Mouse (Mus musculus): Measurements from ENCODE around the gene Col6a4. TPM values are rescaled to one million over a fixed set of nuclear protein-coding genes. Genes with fewer than 3 reads are reported as not detected.

Col6a4 gene
- total and polyA plus RNA-seq, 3 experiments = 0.08 to 0.74 (median 0.47) TPM

DNA sequence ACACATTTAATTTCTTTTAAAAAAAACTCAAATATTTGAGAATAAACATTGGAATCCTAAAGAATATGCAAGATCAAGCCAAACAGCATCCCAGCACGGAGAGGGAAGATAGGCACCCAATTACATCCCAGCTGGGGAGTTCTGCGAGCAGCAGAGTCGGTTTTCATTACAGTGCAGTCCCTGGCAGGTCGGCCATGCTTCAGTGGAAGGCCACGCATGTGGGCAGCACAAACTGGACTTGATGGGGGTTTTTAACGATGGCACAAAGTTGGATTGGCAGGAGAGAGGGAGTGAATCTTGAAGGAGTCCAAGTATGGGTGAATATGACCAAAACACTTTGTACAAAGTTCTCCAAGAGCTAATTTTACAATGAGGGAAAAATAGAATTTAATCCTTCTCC lies 106.5 kb downstream of the Col6a4 start:
- no peak overlapping the region for H3K9ac ChIP-seq (ENCODE audit: insufficient read depth, low read depth)
- no peak overlapping the region for H3K4me2 ChIP-seq (ENCODE audit: insufficient read depth, low read depth, poor library complexity, severe bottlenecking)
- H3K27me3 ChIP-seq (replicated peaks) = peaks cover 23% of the 10 kb centered on the region
- no peak overlapping the region for H3K27ac ChIP-seq (ENCODE audit: insufficient read depth, low read depth)
- peaks cover 5% of the 10 kb centered on the region for H3K9me3 ChIP-seq (replicated peaks; ENCODE audit: low read length)
- dilution Hi-C loops (cut with MboI; ENCODE audit: extremely low pct_ligation_motif_present, extremely low pct_unique_long_range_greater_than_20kb, low sequenced_read_pairs) = no loop called here
- in situ Hi-C loops (cut with MboI; ENCODE audit: low pct_ligation_motif_present, low pct_unique_long_range_greater_than_20kb, low sequenced_read_pairs) = loop anchor here (25.0 kb wide), 1 partner anchor 303 kb away; no protein-coding TSS in a partner anchor
- TF ChIP-seq RCOR1 (conservative IDR thresholded peaks at IDR 0.05; ENCODE audit: low read depth, low read length) = no peak
- no peak for TF ChIP-seq ETS1 (conservative IDR thresholded peaks at IDR 0.05; ENCODE audit: low read depth, low read length)
- TF ChIP-seq SIN3A (IDR thresholded peaks at IDR 0.05; ENCODE audit: low read length) = no peak
- no peak for TF ChIP-seq EP300 (IDR thresholded peaks at IDR 0.05; ENCODE audit: low read length)
- TF ChIP-seq NELFE (IDR thresholded peaks at IDR 0.05; ENCODE audit: low read depth, low read length) = no peak
- TF ChIP-seq ELF1 (IDR thresholded peaks at IDR 0.05; ENCODE audit: low read depth, low read length) = no peak
- TF ChIP-seq MAZ (IDR thresholded peaks at IDR 0.05; ENCODE audit: low read depth, low read length) = no peak
- no peak for TF ChIP-seq JUN (IDR thresholded peaks at IDR 0.05; ENCODE audit: insufficient read depth, low read depth, low read length)
- no peak for TF ChIP-seq USF2 (conservative IDR thresholded peaks at IDR 0.05; ENCODE audit: low read depth, low read length)
- TF ChIP-seq E2F4 (IDR thresholded peaks at IDR 0.05; ENCODE audit: insufficient replicate concordance, low read depth, low read length) = no peak
- no peak for TF ChIP-seq ZKSCAN1 (IDR thresholded peaks at IDR 0.05; ENCODE audit: borderline replicate concordance, low read depth, low read length)
- TF ChIP-seq TBP (conservative IDR thresholded peaks at IDR 0.05; ENCODE audit: low read depth, low read length) = no peak
- TF ChIP-seq JUND (conservative IDR thresholded peaks at IDR 0.05; ENCODE audit: low read depth, low read length) = no peak
- H3K4me3 ChIP-seq (replicated peaks in 1 of 3; ENCODE audit: low read depth in 2 of 3, low read length in 2 of 3, poor library complexity in 1 of 3) = no peak overlapping the region
- no peak for DNase-seq (ENCODE audit: extremely low read depth)
- no peaks in the 10 kb centered on the region; a peak in 1 of 4 replicates for H3K4me1 ChIP-seq (ENCODE audit: control insufficient read depth in 1 of 2, insufficient read depth in 2 of 2)
- no peaks in the 10 kb centered on the region for H3K36me3 ChIP-seq (replicated peaks in 1 of 2; ENCODE audit: control insufficient read depth in 1 of 2, insufficient read depth in 1 of 2, low read length in 1 of 2)
- H3K79me2 ChIP-seq (replicated peaks; ENCODE audit: control insufficient read depth, extremely low read depth, insufficient read depth, poor library complexity, severe bottlenecking) = no peaks in the 10 kb centered on the region

DNA sequence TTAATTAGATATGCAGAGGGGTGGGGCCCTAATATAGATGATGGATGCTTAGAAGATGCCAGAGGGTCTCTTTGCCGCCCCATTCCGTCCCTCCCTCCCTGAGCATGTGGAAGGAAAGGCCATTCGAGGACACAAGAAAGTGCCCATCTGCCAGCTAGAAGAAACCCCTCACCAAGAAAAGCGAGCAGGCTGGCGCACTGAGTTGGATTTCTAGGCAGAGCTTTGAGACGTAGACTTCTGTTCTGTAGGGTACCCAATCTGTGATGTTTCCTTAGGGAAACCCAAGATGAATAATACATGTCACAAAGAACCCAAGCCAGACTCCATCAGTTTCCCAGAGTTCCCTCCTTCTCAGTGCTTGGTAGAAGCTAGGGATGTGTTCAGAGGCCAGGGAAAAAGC lies 107.1 kb downstream of the Col6a4 start:
- dilution Hi-C loops (cut with MboI; ENCODE audit: extremely low pct_ligation_motif_present, extremely low pct_unique_long_range_greater_than_20kb, low sequenced_read_pairs) (no loop called here), in situ Hi-C loops (cut with MboI; ENCODE audit: low pct_ligation_motif_present, low pct_unique_long_range_greater_than_20kb, low sequenced_read_pairs) (loop anchor here (10.0 to 25.0 kb wide), 2 partner anchors 125 to 302 kb away; no protein-coding TSS in a partner anchor)
- H3K9me3 ChIP-seq (replicated peaks; ENCODE audit: low read length) = peaks cover 2% of the 10 kb centered on the region
- no peaks in the 10 kb centered on the region; a peak in 1 of 4 replicates for H3K4me1 ChIP-seq (ENCODE audit: control insufficient read depth in 1 of 2, insufficient read depth in 2 of 2)
- TF ChIP-seq NELFE (IDR thresholded peaks at IDR 0.05; ENCODE audit: low read depth, low read length) = no peak
- TF ChIP-seq JUND (conservative IDR thresholded peaks at IDR 0.05; ENCODE audit: low read depth, low read length) = no peak
- TF ChIP-seq ZNF384 (IDR thresholded peaks at IDR 0.05; ENCODE audit: low read depth, low read length) = no peak
- TF ChIP-seq USF1 (IDR thresholded peaks at IDR 0.05; ENCODE audit: low read depth, low read length) = no peak
- no peak for TF ChIP-seq UBTF (IDR thresholded peaks at IDR 0.05; ENCODE audit: low read depth, low read length)
- TF ChIP-seq ZC3H11A (IDR thresholded peaks at IDR 0.05; ENCODE audit: low read depth, low read length) = no peak
- TF ChIP-seq RAD21 (IDR thresholded peaks at IDR 0.05; ENCODE audit: low read depth, low read length) = no peak
- no peak overlapping the region for H3K4me2 ChIP-seq (ENCODE audit: insufficient read depth, low read depth, poor library complexity, severe bottlenecking)
- H3K79me2 ChIP-seq (replicated peaks; ENCODE audit: control insufficient read depth, extremely low read depth, insufficient read depth, poor library complexity, severe bottlenecking) = no peaks in the 10 kb centered on the region
- no peak overlapping the region for H3K9ac ChIP-seq (ENCODE audit: insufficient read depth, low read depth)
- H3K36me3 ChIP-seq (replicated peaks in 1 of 2; ENCODE audit: control insufficient read depth in 1 of 2, insufficient read depth in 1 of 2, low read length in 1 of 2) = no peaks in the 10 kb centered on the region
- peaks cover 24% of the 10 kb centered on the region for H3K27me3 ChIP-seq (replicated peaks)
- DNase-seq (ENCODE audit: extremely low read depth) = no peak
- no peak overlapping the region for H3K27ac ChIP-seq (ENCODE audit: insufficient read depth, low read depth)
- H3K4me3 ChIP-seq (replicated peaks in 1 of 3; ENCODE audit: low read depth in 2 of 3, low read length in 2 of 3, poor library complexity in 1 of 3) = no peak overlapping the region
